In genomic region chr6:143768115-143768514, GRCm38 (mm10) we compare ENCODE assay signal across 16 mouse cellular contexts.
"Had no signal": no experiment of that assay in that cellular context is flagged by ENCODE, and none has a peak within 500 bp of the region (broad histone marks: within the 10 kb centered on the region; RNA-seq: fewer than 3 reads in every experiment).

No protein-coding gene starts in this region.

- H3K4me3 ChIP-seq: neural tube, embryonic 13.5 days; neural tube, embryonic 15.5 days; stomach, embryonic 15.5 days had no signal

- H3K4me2 ChIP-seq: neural tube, embryonic 13.5 days; neural tube, embryonic 15.5 days; stomach, embryonic 15.5 days had no signal

- DNase-seq: retina, postnatal 1 day; right cerebral cortex, adult 18-20 months; right cerebral cortex, postnatal 14 days; right cerebral cortex, postnatal 25 days; right cerebral cortex, postnatal 4 days; spleen, adult 18-20 months; thymus, adult 18-20 months; thymus, adult 2 months; thymus, postnatal 14 days; thymus, postnatal 25 days; thymus, postnatal 36 days; thymus, postnatal 4 days had no signal

- H3K9me3 ChIP-seq: neural tube, embryonic 13.5 days; neural tube, embryonic 15.5 days; stomach, embryonic 15.5 days had no signal

- H3K27me3 ChIP-seq: neural tube, embryonic 13.5 days; neural tube, embryonic 15.5 days; stomach, embryonic 15.5 days had no signal

- H3K36me3 ChIP-seq: neural tube, embryonic 13.5 days; neural tube, embryonic 15.5 days; stomach, embryonic 15.5 days had no signal

- H3K27ac ChIP-seq: neural tube, embryonic 13.5 days; neural tube, embryonic 15.5 days; stomach, embryonic 15.5 days; stomach, postnatal 0 days had no signal

- H3K9ac ChIP-seq: neural tube, embryonic 13.5 days; neural tube, embryonic 15.5 days; stomach, embryonic 15.5 days had no signal

- H3K4me1 ChIP-seq: neural tube, embryonic 13.5 days; neural tube, embryonic 15.5 days; stomach, embryonic 15.5 days had no signal
